Mouse (Mus musculus) ovary, postnatal 36 days (tissue): ENCODE measurements around the gene Pacsin3.

Experiments
- DNase-seq: peaks from one replicate; pipeline ENCODE4 v3.0.0; 2022; ENCODE audit warnings: low spot score, mixed read lengths

Pacsin3 gene

DNA sequence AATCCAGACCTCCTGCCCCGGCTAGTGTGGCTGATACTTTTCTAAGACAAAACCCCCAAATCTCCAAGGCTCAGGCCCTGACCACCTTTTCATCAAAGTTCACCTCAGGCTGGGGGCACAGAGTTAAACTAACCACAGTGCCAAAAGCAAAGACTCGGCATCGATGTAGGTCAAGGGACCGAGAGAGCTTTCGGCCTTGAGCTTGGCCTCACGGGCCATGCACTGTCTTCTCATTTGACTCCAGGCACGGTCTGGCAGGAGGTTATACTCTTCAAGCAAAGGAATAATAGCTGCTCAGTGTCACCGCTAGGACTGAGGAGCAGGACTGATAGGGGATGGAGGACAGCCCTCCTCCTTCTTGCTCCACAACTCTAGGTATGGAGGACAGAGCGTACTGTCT lies 50.2 kb downstream of the Pacsin3 start:
- no peak for DNase-seq

GRCm38 (mm10) chr2:91306589-91306988 lies 50.8 kb downstream of the Pacsin3 start:
- no peak for DNase-seq

DNA sequence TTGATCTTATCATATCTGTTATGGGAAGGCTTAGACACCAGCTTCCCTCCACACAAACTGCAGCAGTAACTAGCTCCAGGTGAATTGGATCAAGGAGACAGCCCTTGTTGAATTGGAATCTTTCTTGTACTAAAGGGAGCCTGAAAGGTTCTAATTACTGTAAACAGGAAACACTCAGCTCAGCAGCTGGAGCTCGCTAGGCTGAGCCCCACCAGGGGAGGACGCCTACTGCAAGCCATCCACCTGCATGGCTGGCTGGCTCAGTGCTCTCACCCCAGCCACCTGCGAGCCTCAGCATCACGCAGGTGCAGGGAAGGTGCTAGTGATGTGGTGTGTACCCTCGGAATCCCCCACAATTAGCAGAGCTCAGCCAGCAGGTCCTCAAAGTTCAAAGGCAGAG lies 52.9 kb downstream of the Pacsin3 start:
- no peak for DNase-seq

DNA sequence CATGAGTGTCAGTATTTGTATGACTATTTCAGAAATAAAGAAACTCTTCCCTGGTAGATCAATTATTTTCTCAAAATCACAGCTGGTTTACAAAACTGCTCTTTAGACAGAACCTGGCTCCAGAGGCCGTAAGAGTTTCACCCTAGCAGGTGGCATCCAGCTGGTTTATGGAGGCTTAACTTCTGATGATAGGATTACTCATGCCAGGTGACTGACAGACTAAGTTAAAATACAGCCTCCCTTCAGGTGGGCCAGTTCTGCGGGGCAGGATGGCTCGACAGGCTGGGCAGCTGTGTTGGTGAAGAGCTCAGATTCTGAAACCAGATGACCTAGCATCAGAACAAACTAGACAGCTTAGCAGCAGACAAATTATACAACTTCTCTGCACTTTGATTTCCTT lies 53.8 kb downstream of the Pacsin3 start:
- DNase-seq, result no peak

GRCm38 (mm10) chr2:91312578-91313311 lies 57.0 kb downstream of the Pacsin3 start:
- no peak for DNase-seq

GRCm38 (mm10) chr2:91314184-91314583 lies 58.4 kb downstream of the Pacsin3 start:
- no peak for DNase-seq
